Mouse (Mus musculus): ENCODE data around the gene Cyld. TPM values are rescaled to one million over a fixed set of nuclear protein-coding genes. Genes with fewer than 3 reads are reported as not detected.

Cyld gene
- polyA plus RNA-seq, 1 experiment: 0.04 TPM

- peaks cover 33% of the 10 kb centered on the region for H3K4me1 ChIP-seq (ENCODE audit: control insufficient read depth)
- H3K36me3 ChIP-seq (ENCODE audit: control insufficient read depth): no peaks in the 10 kb centered on the region
- H3K9me3 ChIP-seq (ENCODE audit: control insufficient read depth, low read length): no peaks in the 10 kb centered on the region
- no peaks in the 10 kb centered on the region for H3K27me3 ChIP-seq (ENCODE audit: control insufficient read depth)
- no peak overlapping the region for H3K4me3 ChIP-seq (replicated peaks)
- TF ChIP-seq GATA1 (IDR thresholded peaks at IDR 0.05; ENCODE audit: low read length): no peak
- TF ChIP-seq TAL1 (IDR thresholded peaks at IDR 0.05; ENCODE audit: low read length): no peak
These were observed 2.5 kb upstream of the Cyld start for GRCm38 (mm10) chr8:88694291-88694690.

DNA sequence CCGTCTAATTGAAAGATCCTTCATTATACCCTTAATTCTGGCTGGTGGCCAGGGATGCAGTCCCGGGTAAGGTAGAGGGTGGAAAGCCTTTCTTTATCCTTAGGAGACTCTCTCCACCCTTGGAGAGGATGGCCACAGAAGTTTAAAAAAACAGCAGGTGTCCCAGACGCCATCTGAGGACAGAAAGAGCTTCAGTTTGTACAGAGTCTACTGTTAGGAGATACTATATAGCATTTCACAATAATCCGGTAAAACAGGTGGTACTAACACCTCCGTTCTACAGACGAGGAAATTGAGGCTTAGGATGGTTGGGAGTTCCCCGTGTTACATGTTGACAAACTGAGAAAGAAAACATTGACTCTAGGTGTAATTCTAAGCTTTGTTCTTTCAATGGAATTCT is 600 bp upstream of the Cyld start:
- Histone ChIP-seq H3K36me3 (ENCODE audit: control insufficient read depth) (no peaks in the 10 kb centered on the region), H3K4me3 (replicated peaks) (peak overlapping the region; percentile 73), H3K4me1 (ENCODE audit: control insufficient read depth) (peaks cover 33% of the 10 kb centered on the region), H3K9me3 (ENCODE audit: control insufficient read depth, low read length) (no peaks in the 10 kb centered on the region), H3K27me3 (ENCODE audit: control insufficient read depth) (no peaks in the 10 kb centered on the region)
- TF ChIP-seq TAL1 (IDR thresholded peaks at IDR 0.05; ENCODE audit: low read length) (no peak), GATA1 (IDR thresholded peaks at IDR 0.05; ENCODE audit: low read length) (no peak)

GRCm38 (mm10) chr8:88697642-88698031 is 809 bp downstream of the Cyld start:
- Histone ChIP-seq H3K36me3 (ENCODE audit: control insufficient read depth) (no peaks in the 10 kb centered on the region), H3K4me3 (replicated peaks) (peak overlapping the region; percentile 73)
- no peak for TF ChIP-seq TAL1 (IDR thresholded peaks at IDR 0.05; ENCODE audit: low read length)
- no peak for TF ChIP-seq GATA1 (IDR thresholded peaks at IDR 0.05; ENCODE audit: low read length)

GRCm38 (mm10) chr8:88698048-88698447 is 1.2 kb downstream of the Cyld start:
- Histone ChIP-seq H3K4me1 (ENCODE audit: control insufficient read depth) (peaks cover 33% of the 10 kb centered on the region), H3K27me3 (ENCODE audit: control insufficient read depth) (no peaks in the 10 kb centered on the region), H3K9me3 (ENCODE audit: control insufficient read depth, low read length) (no peaks in the 10 kb centered on the region), H3K4me3 (replicated peaks) (peak overlapping the region; percentile 73), H3K36me3 (ENCODE audit: control insufficient read depth) (no peaks in the 10 kb centered on the region)
- TF ChIP-seq TAL1 (IDR thresholded peaks at IDR 0.05; ENCODE audit: low read length): no peak
- TF ChIP-seq GATA1 (IDR thresholded peaks at IDR 0.05; ENCODE audit: low read length): no peak

More at GRCm38 (mm10) chr8:88697642-88698031, 809 bp downstream of the Cyld start:
- H3K27me3 ChIP-seq (ENCODE audit: control insufficient read depth): no peaks in the 10 kb centered on the region
- no peaks in the 10 kb centered on the region for H3K9me3 ChIP-seq (ENCODE audit: control insufficient read depth, low read length)
- H3K4me1 ChIP-seq (ENCODE audit: control insufficient read depth): peaks cover 33% of the 10 kb centered on the region

DNA sequence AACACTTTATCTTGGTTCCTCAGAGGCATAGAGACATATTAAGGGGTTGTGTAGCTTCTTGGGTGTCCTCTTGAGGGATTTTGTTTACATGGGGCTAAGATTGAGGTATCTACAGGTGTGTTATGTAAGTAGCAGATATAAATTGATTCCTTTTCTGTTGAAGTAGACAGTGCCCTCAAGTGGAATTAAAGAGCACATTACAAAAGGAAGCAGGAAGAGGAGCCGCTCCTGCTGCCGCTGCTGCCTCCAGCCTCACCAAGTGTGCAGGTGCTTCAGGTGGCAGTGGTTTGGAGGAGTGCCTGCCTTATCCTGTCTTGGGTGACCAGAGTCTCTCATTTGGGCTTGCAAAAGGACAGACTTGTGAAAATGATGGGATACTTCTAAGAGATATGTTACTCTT is 4.8 kb downstream of the Cyld start:
- H3K27me3 ChIP-seq (ENCODE audit: control insufficient read depth): no peaks in the 10 kb centered on the region
- H3K9me3 ChIP-seq (ENCODE audit: control insufficient read depth, low read length): no peaks in the 10 kb centered on the region
- TF ChIP-seq TAL1 (IDR thresholded peaks at IDR 0.05; ENCODE audit: low read length) (no peak), GATA1 (IDR thresholded peaks at IDR 0.05; ENCODE audit: low read length) (no peak)
- no peak overlapping the region for H3K4me3 ChIP-seq (replicated peaks)
- no peaks in the 10 kb centered on the region for H3K36me3 ChIP-seq (ENCODE audit: control insufficient read depth)
- peaks cover 11% of the 10 kb centered on the region for H3K4me1 ChIP-seq (ENCODE audit: control insufficient read depth)

GRCm38 (mm10) chr8:88702816-88703215 is 6.0 kb downstream of the Cyld start:
- peaks cover 4% of the 10 kb centered on the region for H3K4me1 ChIP-seq (ENCODE audit: control insufficient read depth)

DNA sequence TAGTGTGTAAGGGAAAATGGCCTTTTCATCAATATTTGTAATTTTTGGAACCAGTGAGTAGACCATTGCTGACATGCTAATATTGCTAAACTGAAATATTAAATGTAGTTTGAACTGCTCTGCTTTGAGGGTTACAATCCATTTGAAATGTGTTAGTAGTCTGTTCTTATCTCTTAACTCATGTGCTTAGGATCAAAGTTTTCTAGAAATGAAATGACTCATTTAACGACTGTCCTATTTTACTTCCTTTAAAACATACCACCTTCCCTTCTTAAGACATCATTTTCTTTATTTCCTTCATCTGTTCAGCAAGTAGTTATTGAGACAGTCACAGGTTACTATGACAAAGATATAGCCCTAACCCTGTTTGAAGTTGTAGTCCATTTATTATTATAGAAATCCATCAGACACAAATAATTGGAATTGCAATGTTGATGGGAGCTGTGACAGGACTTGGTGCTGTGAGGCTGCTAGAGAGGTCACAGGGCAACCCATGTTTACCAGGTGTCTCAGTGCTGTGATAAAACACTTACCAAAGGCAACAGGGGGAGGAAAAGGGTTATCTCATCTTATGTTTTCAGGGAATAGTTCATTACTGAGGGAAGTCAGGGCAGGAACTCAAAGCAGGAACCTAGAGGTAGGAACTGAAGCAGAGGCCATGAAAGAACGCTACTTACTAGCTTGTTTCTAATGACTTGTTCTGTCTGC is 26.6 kb downstream of the Cyld start:
- Histone ChIP-seq H3K36me3 (ENCODE audit: control insufficient read depth) (peaks cover 22% of the 10 kb centered on the region), H3K4me3 (replicated peaks) (no peak overlapping the region), H3K4me1 (ENCODE audit: control insufficient read depth) (no peaks in the 10 kb centered on the region), H3K9me3 (ENCODE audit: control insufficient read depth, low read length) (no peaks in the 10 kb centered on the region), H3K27me3 (ENCODE audit: control insufficient read depth) (no peaks in the 10 kb centered on the region)
- no peak for TF ChIP-seq GATA1 (IDR thresholded peaks at IDR 0.05; ENCODE audit: low read length)
- no peak for TF ChIP-seq TAL1 (IDR thresholded peaks at IDR 0.05; ENCODE audit: low read length)

More at GRCm38 (mm10) chr8:88702816-88703215, 6.0 kb downstream of the Cyld start:
- peaks cover under 1% of the 10 kb centered on the region; the same call in 1 of the 2 replicates for H3K36me3 ChIP-seq (ENCODE audit: control insufficient read depth)
- H3K27me3 ChIP-seq (ENCODE audit: control insufficient read depth): no peaks in the 10 kb centered on the region
- no peaks in the 10 kb centered on the region for H3K9me3 ChIP-seq (ENCODE audit: control insufficient read depth, low read length)
- no peak overlapping the region for H3K4me3 ChIP-seq (replicated peaks)
- TF ChIP-seq TAL1 (IDR thresholded peaks at IDR 0.05; ENCODE audit: low read length): no peak
- TF ChIP-seq GATA1 (IDR thresholded peaks at IDR 0.05; ENCODE audit: low read length): no peak

DNA sequence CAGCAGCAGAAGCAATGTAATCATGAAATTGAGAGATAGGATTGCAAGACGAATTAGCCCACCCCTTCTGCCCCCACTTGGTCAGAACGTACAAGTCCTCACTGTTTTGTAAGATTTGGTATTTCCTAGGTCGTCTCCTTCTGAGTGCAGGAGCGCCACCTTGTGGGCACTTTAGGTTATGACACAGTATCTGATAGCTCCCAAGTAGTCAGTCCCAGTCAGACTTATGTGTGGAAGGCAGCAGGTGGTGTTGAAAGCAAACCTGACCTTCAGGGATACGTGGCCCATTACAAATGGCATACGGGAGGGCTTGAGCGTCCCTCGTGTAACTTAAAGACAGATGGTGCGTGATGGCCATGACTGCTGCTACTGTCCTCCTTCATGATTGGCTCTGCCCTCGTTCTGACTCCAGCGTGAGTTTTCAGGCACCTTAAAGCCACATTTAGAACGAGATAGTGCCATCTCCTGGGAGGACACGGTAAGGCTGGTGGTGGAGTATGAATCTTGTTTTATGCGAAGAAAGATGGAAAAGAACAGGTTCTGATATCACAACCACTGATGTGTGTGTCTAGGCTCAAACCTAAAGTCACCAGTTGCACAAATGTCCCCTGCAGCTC is 58.5 kb downstream of the Cyld start:
- no peaks in the 10 kb centered on the region for H3K9me3 ChIP-seq (ENCODE audit: control insufficient read depth, low read length)
- no peaks in the 10 kb centered on the region for H3K36me3 ChIP-seq (ENCODE audit: control insufficient read depth)
- H3K4me1 ChIP-seq (ENCODE audit: control insufficient read depth): peaks cover 1% of the 10 kb centered on the region; the same call in 1 of the 2 replicates
- H3K27me3 ChIP-seq (ENCODE audit: control insufficient read depth): no peaks in the 10 kb centered on the region
- no peak overlapping the region for H3K4me3 ChIP-seq (replicated peaks)
- no peak for TF ChIP-seq TAL1 (IDR thresholded peaks at IDR 0.05; ENCODE audit: low read length)
- TF ChIP-seq GATA1 (IDR thresholded peaks at IDR 0.05; ENCODE audit: low read length): no peak

- no peak for TF ChIP-seq GATA1 (IDR thresholded peaks at IDR 0.05; ENCODE audit: low read length)
- no peak for TF ChIP-seq TAL1 (IDR thresholded peaks at IDR 0.05; ENCODE audit: low read length)
- Histone ChIP-seq H3K9me3 (ENCODE audit: control insufficient read depth, low read length) (no peaks in the 10 kb centered on the region), H3K27me3 (ENCODE audit: control insufficient read depth) (no peaks in the 10 kb centered on the region), H3K4me3 (replicated peaks) (no peak overlapping the region), H3K36me3 (ENCODE audit: control insufficient read depth) (no peaks in the 10 kb centered on the region), H3K4me1 (ENCODE audit: control insufficient read depth) (no peaks in the 10 kb centered on the region)
These were observed 65.2 kb downstream of the Cyld start for GRCm38 (mm10) chr8:88761980-88762379.
